Mouse (Mus musculus) CH12F3 (cell line): ENCODE data around the gene Krt35.

Experiments
- in situ Hi-C: fragments of 300-500 bp; cut with MboI; formaldehyde crosslinking; loops from 2 replicates; pipeline ENCODE4 v1.14.3; 2020; ENCODE audit warnings: low sequenced_read_pairs

The Krt35 gene

GRCm38 (mm10) chr11:100096141-100096540, at the start of gene Krt35:
Krt35 (minus strand) TSS chr11:100096241.
- in situ Hi-C loops = no loop called here

- in situ Hi-C loops = no loop called here
Observed at GRCm38 (mm10) chr11:100145104-100145503, 49.1 kb upstream of the Krt35 start.

- in situ Hi-C loops = no loop called here
Observed at GRCm38 (mm10) chr11:100140966-100141365, 44.9 kb upstream of the Krt35 start.

GRCm38 (mm10) chr11:100139391-100139790, 43.4 kb upstream of the Krt35 start:
- in situ Hi-C loops = no loop called here

GRCm38 (mm10) chr11:100138809-100139208, 42.8 kb upstream of the Krt35 start:
- in situ Hi-C loops = no loop called here

- in situ Hi-C loops = no loop called here
Observed at GRCm38 (mm10) chr11:100137693-100138092, 41.7 kb upstream of the Krt35 start.

GRCm38 (mm10) chr11:100136559-100136958, 40.5 kb upstream of the Krt35 start:
- in situ Hi-C loops = no loop called here

- in situ Hi-C loops = no loop called here
Observed at GRCm38 (mm10) chr11:100135731-100136130, 39.7 kb upstream of the Krt35 start, which contains the start of gene Krt15. Krt15 (minus strand) TSS chr11:100135928.

- in situ Hi-C loops = no loop called here
Observed at GRCm38 (mm10) chr11:100124901-100125300, 28.9 kb upstream of the Krt35 start.

GRCm38 (mm10) chr11:100121466-100121865, 25.4 kb upstream of the Krt35 start, which contains the start of gene Krt13:
Krt13 (minus strand) TSS chr11:100121566.
- in situ Hi-C loops = no loop called here

- in situ Hi-C loops = no loop called here
Observed at GRCm38 (mm10) chr11:100120331-100120730, 24.3 kb upstream of the Krt35 start.

- in situ Hi-C loops = no loop called here
Observed at GRCm38 (mm10) chr11:100113742-100114029, 17.6 kb upstream of the Krt35 start.

GRCm38 (mm10) chr11:100112935-100113741, 17.1 kb upstream of the Krt35 start:
- in situ Hi-C loops = no loop called here

GRCm38 (mm10) chr11:100105576-100106122, 9.6 kb upstream of the Krt35 start, which contains the start of gene Krt36:
Krt36 (minus strand) TSS chr11:100105626.
- in situ Hi-C loops = no loop called here

- in situ Hi-C loops = no loop called here
Observed at GRCm38 (mm10) chr11:100102693-100103429, 6.8 kb upstream of the Krt35 start.

- in situ Hi-C loops = no loop called here
Observed at GRCm38 (mm10) chr11:100100391-100100790, 4.3 kb upstream of the Krt35 start.

- in situ Hi-C loops = no loop called here
Observed at GRCm38 (mm10) chr11:100097819-100098218, 1.8 kb upstream of the Krt35 start.

GRCm38 (mm10) chr11:100088378-100089025, 7.5 kb downstream of the Krt35 start:
- in situ Hi-C loops = no loop called here

- in situ Hi-C loops = no loop called here
Observed at GRCm38 (mm10) chr11:100087861-100088260, 8.2 kb downstream of the Krt35 start, which contains the start of gene Krt32. Krt32 (minus strand) TSS chr11:100088226.

- in situ Hi-C loops = no loop called here
Observed at GRCm38 (mm10) chr11:100073873-100074272, 22.2 kb downstream of the Krt35 start.
